Mouse (Mus musculus): Measurements from ENCODE around the gene Nr2f2.

Nr2f2 gene

DNA sequence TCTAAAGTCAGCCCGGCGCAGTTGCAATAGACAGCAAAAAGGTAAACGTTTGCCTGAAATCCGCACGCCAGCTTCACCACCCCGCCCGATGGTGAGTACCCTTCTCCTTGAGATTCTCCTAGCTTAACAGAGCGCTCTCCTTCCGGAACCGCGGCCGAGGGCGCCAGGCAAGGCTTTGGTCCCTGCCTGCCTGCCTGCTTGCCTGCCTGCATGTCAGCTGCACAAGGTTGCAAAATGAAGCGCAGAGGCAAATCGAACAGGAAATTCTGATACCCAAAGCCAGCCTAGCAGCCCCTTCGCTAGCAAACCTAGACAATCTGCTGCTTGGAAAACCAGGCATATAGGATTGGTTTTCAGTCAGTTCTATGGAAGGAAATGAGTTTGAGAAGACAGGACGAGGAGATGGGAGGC lies 1.1 kb downstream of the Nr2f2 start:
- DNase-seq (ENCODE audit: low read depth), result no peak

DNA sequence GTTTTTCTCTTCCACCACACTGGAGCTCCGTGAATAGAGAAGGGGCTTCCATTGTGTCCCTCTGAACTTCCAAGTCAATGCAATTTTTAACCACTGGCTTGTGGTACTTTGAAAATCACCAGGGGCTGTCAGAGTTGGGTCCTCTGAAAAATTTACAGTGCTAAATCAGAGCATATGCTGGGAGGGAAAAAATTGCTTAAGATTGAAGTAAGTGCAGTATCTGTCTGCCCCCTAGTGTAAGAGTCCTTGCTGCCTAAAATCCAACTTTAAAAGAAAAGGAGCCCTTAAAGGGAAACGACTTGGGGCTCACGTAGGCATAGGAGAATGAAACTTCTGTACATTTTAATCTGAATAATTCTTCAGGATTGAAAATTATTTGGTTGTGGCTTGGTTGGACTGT lies 1.7 kb downstream of the Nr2f2 start:
- DNase-seq (ENCODE audit: low read depth), result no peak

DNA sequence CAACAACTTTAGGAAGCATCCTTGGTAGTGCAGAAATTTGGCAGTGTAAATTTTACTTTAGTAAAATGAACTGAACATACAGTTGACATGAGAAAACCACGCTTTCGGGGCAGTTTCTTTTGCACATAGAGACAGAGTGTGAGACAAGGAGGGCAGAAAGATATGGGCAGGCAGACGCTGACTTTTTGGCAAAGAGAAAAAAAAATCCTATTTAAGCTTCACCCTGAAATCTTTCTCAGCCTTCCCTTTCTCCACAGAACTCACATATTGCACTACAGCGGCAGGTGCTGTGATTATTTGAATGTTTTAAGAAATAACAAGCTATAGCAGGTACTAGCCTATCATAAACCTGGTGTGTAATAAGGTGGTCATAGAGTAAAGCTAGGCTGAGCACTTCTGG lies 3.2 kb downstream of the Nr2f2 start:
- no peak for DNase-seq (ENCODE audit: low read depth)

DNA sequence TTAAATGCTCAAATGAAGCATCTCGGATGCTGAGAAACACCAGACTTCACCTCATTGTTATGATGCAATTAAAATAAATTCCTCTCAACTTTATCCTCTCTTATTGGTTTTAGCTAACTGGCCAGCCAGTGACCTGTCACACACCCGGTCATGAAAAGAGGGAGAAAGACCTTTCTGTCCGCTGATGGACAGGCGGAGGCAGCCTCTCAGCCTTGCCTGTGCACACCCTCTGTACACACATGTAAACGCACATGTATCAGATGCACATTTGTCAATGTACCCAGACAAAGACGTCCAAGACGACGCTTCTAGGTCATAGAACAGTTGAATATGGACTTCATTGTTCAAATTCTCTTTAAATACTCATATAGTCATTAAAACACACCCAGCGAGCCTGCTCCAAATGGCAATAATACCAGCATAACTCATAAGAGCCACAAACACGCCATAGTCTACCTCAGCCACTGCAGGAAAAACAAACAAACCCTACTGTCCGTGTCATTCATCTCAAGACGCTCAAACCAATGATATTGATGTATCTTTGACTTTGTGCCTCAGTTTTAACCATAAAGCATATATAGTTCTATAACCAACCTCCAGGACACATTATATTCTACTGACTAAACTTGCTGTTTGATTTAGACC lies 3.9 kb downstream of the Nr2f2 start:
- DNase-seq (ENCODE audit: low read depth), result no peak

DNA sequence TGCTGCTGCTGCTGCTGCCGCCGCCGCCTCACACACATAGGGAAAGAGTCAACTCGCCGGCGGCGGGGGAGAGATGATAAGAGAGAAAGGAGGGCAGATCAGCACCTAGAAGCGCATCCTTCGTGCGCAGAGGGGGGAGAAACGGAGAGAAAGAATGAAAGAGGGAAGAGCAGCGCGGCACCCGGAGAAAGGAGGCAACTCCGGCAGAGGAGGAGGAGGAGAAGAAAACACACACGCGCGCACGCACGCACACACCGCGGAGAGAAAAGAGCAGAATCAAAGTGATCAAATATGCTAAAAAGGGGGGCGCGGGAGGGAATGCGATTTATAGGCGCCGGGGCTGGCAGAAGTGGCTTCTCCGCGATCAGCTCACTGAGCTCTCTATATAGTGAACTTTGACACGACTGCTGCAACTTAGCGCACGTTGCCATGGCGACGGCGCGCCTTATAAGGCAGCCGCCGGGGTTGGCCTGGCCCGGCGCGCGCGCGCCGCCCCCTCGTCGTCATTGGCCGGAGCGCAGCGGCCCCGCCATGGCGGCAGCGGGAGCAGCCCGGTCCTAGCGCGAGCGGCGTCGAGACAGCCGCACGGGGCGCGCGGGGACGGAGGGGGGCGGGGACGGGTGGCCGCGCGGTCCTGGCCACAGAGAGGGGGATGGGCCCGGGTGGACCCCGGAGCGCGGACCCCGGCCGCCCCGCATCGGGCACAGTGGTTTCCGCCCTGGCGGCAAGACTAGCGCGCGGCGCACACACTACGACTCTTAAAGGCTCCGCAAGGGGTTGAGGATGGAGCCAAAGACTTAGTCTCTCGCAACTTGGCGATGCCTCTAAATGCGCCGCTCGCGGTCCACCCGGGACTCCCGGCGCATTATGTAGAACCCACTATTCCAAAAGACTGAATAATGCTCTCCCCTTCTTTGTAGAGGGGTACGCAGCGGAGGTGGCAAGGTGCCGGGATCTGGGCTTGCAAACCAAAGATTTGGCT lies 4.9 kb downstream of the Nr2f2 start:
- peak; percentile 39 for DNase-seq (ENCODE audit: low read depth)

DNA sequence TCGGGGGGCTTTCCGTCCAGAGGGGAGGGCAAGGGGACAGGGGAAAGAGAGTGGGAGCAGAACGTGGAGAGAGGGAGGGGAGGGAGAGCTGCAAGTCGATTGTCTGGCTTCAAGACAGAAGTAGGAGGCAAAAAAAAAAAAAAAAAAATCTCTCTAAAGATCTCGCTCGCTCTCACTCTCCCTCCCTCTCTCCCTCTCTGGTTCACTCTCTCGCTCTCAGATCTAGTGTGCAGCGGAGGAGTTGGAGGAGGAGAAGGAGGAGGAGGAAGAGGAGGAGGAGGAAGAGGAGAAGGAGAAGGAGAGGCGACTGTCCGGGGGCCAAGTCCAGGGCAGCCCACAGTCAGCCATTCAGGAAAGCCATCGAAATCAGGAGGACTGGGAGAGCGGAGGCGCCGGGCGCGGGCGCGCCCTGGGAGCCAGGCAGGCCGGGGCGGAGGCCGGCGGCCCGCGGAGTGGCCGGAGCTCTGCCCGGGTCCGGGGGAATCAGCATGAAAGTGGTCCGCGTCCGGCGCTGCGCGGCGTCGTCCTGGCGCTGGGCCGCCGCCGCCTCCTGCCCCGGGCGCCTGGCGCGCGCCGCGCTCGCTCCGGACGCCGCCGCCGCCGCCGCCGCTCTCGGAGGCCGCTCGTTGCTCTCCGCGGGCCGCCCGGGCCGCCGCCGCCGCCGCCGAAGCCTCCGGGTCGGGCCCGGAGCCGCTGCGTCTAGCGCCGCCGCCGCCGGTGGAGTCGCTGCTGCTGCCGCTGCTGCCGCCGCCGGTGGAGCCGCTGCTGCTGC lies 5.7 kb downstream of the Nr2f2 start:
- DNase-seq (ENCODE audit: low read depth), result no peak

DNA sequence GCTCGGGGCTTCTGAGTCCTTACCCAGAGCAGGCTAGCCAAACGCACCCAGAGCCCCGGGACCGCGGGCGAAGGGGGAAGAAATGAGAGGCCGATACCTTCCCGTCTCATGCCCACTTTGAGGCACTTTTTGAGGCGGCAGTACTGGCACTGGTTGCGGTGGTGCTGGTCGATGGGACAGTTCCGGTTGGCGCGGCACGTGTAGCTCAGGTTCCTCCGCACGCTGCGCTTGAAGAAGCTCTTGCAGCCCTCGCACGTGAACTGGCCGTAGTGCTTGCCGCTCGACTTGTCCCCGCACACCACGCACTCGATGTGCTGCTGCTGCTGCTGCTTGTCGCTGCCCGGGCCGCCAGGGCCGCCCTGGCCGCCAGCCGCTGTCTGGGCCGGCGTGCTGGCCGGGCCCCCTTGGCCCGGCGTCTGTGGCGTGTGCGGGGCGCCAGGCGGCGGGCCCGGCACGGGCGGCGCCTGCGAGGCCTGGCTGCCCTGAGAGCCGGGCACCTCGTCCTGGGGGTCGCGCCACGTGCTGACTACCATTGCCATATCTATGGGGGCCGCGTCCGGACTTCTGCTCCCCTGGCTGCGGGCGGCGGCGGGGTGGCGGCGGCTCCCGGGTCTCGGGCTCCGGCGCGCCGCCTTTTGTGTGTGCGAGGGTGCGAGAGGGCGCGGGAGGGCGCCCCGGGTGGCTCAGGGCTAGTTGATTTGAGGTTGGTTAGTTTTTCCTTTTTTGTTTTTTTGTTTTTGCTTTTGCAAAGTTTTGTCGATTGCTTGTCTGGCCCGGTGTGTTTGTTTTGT lies 6.5 kb downstream of the Nr2f2 start:
- DNase-seq (ENCODE audit: low read depth), result no peak

DNA sequence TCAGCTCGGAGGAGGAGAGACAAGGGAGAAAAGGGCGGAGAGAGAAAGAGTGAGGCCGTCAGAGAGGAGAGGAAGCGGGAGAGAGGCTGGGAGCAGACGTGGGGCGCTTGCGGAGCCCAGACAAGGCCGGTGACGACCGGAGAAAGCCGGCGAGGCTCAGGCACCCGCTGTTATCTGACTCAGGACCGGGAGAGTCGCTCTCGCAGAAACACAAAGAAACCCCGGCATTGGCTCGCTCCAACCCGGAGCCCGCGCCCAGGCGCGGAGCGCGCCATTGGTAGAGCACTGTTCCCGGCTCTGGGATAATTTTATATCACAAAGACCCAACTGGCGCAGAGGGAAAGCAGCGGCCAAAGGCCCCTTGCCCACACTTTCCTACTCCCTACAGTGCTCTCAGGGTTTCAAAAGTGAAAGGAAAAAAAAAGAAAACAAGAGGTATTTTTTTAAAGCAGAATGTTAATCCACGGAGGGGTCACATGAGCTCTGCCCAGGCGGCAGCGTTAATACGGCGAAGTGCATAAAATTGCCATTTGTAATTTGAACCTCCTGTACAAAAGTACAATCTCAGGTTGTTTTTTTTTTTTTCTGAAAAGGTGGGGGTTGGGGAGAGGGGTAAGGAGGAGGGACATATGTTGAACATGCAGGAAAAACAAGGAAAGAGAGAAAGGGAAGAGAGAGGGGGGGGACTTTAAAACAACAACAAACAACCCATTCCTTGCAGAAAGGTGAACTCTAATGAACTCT lies 7.5 kb downstream of the Nr2f2 start:
- no peak for DNase-seq (ENCODE audit: low read depth)

DNA sequence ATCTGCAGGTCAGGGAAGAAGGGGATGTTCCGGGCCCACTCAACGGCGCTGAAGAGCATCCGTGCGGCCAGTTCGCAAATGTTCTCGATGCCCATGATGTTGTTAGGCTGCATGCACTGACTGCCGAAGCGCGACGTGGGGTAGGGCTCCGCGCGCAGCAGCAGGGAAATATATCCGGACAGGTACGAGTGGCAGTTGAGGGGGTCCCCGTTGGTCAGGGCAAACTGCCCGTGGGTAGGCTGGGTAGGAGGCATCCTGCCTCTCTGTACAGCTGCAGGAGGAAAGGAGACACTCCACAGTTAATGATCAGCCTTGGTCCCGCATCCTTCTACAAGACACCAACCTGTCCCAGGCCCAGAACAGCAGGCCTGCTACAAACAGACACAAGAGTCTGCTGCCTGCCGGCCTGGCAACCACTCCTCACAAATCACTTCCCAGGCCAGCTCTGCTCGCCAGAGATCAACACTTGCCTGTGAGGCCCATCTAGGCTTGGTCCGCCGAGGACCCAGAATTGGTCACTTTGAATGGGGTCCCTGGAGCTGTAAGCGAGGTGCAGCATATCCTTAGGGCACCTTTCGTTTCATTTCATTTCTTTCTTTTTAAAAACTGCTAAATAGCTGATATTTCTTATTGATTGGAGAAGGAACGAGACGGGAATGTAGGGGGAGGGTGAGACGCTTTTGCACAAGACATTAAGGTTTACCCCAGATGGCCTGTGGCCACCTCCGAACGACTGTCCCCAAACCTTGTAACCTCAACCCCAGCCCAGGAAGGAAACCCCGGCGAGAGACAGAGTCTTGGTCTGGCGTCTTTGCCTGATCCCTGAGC lies 8.3 kb downstream of the Nr2f2 start:
- no peak for DNase-seq (ENCODE audit: low read depth)

DNA sequence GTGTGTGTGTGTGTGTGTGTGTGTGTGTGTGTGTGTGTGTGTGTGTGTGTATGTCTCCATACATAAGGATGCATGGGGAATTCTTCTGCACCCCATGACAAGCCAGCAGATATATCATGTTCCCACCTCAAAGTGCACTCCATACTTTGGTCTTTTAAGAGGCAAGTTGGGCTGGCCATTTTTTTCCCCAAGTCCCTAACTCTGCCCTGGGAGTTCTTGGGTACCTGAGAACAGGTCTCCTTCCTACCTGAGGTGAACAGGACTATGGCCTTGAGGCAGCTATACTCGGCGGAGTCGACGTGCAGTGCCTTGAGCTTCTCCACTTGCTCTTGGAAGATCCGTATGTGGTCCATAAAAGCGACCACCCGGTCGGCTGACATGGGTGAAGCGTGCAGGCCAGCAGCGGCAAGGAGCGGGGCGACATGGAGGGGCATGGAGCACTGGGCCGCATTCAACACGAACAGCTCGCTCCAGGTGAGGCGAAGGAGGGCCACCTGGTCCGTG lies 9.0 kb downstream of the Nr2f2 start:
- no peak for DNase-seq (ENCODE audit: low read depth)

DNA sequence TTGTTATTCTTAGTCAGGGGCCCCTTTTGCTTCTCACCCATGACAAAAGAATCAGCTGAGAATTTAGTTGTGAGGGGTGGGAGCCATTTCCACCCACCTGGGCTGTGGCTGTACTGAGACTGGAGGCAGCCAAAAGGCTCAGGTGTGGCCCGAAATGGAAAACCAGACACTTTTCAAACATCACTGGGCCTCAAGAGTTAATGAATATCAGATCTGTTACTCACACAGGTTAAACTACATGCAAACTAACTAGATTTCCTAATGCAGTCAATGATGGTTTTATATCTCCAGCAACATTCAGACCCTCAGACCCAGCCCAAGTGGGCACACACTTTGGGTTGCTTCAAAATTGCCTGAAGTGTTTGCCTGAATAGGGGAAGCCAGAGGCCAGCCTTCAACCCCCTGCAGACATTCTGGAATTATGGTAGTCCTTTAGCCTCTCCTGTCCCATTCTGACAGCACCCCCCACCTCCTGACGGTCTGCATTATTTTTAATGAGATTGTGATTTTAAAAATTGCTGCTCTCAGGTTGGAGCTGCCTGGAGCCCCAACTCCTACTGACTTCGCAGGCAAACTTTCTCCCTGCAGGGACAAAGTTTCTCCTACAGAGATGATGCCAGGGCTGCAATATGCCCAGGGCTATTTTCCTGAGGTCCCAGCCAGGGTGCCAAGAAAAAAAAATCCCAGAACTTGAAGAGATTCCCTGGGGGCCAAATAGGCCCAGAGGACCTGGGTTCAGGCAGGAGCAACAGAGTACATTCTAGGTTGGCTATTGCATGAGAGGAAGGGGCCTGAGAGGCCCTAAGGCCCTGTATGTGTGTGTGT lies 9.6 kb downstream of the Nr2f2 start:
- DNase-seq (ENCODE audit: low read depth), result no peak

DNA sequence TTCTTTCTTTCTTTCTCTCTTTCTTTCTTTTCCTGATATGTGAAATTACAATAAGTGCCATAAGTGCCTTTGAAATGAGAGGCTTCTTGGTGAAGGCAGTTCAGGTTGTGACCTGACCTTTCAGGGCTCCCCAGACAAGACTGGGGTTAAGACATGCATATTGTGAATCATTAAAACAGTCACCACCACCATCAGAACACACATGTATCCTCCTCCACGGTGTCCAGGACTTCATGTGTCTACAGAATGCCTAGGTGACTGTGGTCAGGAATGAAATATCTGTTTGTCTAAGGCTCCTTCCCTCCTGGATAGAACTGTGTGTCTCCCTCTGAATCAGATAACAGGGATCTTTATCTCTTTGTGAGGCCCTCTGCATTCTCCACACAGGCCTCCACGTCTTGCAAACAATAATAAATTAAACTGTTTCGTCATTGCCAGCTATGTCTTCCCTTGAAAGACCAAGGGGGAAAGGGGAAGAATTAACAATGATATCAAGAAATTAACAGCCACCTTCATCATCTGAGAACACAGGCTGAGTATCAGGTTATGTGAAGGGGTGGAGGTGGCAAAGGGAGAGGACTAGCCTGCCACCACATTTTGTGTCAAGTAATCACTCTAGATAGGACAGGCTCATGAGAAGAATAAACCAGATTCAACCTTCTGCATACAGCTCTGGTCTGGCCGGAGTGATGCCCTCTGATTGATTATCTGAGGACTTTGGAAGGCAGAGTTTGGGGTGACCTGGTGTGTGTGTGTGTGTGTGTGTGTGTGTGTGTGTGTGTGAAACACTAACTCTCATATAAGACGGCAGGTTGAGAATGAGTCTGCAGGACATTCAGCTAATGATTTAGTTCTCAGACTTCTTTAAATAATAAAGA lies 10.6 kb downstream of the Nr2f2 start:
- DNase-seq (ENCODE audit: low read depth), result no peak

DNA sequence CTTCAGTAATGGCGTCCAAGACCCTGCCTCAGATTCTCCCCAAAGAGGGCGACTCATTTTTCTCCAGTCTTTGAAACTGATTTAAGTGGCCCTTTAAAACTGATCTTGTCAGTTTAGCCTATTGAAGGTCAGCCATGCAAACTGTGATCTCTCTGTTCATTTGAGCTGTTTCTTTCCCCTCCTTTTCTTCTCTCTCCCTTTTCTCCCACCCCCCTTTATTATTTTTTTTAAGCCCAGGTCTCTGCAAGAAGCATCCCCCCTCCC lies 11.2 kb downstream of the Nr2f2 start:
- no peak for DNase-seq (ENCODE audit: low read depth)

DNA sequence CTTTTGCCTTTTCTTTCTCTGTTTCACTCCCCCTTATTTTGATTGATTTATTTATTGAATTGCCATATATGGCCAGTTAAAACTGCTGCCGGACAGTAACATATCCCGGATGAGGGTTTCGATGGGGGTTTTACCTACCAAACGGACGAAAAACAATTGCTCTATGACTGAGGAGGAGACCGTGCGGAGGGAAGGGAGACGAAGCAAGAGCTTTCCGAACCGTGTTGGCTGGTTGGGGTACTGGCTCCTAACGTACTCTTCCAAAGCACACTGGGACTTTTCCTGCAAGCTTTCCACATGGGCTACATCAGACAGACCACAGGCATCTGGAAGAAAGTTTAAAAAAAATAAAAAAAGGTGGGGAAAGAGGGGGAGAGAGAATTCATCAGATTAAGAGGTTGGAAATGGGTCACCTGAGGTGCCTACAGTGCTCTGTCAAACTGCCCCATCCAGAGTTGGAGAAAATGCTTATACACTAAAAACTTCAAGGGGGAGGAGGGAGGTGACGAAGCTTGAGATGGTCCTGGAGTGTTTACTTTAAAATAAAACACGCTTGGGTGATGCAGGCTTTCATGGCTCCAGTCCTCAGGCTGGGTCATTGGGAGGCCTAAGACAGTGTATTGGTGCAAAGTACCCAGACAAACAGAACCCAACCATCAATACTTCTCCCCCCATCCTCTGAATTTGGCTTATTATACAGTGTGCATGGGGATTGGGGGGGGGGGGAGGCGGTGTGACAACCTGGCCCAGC lies 11.8 kb downstream of the Nr2f2 start:
- DNase-seq (ENCODE audit: low read depth), result no peak

DNA sequence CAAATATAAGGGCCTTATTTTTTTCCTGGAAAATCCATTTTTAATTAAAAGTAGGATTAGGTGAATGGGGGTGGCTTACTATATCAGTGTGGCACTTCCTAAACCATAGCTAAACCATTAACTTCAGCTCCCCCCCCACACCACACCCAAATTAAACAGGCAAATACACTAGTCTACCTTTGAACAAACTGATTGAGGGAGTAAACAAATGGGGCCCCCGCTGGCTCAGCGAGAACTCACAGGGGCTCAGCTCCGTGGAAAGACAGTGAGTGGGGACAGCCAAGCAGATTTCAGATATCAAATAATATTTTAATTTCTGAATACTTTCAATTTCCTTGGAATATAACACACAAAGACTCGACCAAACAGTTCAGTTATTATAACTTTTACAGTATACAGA lies 13.4 kb downstream of the Nr2f2 start:
- DNase-seq (ENCODE audit: low read depth), result no peak

DNA sequence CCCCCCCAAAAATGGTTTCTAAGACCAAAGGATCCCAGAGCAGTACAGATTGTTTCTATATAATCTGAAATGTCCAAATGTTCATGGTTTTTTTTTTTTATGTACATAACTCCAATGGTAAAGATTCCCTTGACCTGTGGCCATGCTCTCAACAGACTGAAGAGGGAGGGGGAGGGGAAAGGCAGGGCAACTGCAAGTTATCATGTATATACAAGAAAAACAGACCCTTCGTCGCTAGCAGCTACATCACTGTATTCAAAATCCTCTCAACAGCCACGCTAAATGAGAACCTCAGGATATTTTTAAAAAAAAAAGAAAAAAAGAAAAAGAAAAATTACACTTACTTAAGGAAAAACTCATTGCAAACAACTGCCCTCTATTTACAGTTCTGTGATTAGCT lies 13.9 kb downstream of the Nr2f2 start:
- DNase-seq (ENCODE audit: low read depth), result no peak

DNA sequence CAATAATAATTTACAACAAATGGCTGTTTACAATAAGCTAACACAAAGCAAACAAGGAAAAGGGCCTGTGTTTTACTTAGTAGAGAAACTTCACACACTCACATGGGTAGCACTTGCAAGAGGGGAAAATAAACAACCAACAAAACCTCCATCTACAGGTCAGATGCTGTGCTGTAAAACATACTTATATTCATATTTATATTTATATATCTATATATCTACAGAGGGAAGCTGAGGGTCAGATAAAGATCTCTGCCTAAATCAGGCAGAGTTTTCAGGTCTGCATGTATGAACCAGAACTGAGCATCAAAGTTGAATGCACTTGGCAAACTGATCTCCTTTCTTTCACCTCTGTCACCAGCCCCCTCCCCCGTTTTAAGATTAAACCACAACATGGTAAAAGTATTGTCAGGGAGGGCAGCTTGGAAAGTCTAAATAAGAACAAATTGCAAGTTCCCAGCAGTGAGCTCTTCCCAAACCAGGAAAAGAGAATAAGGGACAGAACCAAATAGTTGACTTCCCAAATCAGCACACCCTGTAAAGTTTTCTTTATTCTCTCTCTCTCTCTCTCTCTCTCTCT lies 14.5 kb downstream of the Nr2f2 start:
- DNase-seq (ENCODE audit: low read depth), result no peak

Data from c-Kit-positive CD71-negative TER-119-negative erythroid progenitor cells, embryonic 14.5 days (primary cell).